Mouse (Mus musculus): ENCODE results near the gene Elmod3.

DNA sequence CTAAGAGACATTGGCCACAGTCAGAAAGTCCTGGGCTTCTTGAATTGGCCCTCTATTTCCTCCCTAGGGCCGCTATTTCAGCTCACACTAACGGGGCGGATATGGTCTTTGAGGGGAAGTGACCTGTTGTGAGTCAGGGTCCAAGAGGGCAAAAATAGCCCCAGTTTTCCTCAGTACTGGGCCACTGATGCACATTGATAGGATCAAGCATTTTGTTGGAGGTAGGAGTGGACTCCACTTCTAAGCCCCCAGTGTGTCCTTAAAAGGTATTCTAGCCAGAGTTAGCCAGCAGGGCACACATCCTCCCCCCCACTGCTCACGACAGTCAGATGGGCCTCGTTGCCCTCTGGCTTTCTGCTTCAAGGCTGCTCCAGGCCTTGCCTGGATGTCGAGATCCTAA is 48.2 kb downstream of the Elmod3 start:
- TF ChIP-seq HCFC1 (IDR thresholded peaks at IDR 0.05; ENCODE audit: borderline replicate concordance, insufficient read depth, low read length) (no peak), ZNF384 (IDR thresholded peaks at IDR 0.05; ENCODE audit: low read depth, low read length) (no peak), CHD2 (IDR thresholded peaks at IDR 0.05; ENCODE audit: low read depth, low read length) (no peak), MAFK (IDR thresholded peaks at IDR 0.05; ENCODE audit: insufficient read depth, low read depth, low read length) (no peak), ZC3H11A (IDR thresholded peaks at IDR 0.05; ENCODE audit: borderline replicate concordance, low read depth, low read length) (no peak)

Measured in ES-E14 (cell line).